15 mouse cellular contexts compared by ENCODE assay signal in the genomic region with DNA sequence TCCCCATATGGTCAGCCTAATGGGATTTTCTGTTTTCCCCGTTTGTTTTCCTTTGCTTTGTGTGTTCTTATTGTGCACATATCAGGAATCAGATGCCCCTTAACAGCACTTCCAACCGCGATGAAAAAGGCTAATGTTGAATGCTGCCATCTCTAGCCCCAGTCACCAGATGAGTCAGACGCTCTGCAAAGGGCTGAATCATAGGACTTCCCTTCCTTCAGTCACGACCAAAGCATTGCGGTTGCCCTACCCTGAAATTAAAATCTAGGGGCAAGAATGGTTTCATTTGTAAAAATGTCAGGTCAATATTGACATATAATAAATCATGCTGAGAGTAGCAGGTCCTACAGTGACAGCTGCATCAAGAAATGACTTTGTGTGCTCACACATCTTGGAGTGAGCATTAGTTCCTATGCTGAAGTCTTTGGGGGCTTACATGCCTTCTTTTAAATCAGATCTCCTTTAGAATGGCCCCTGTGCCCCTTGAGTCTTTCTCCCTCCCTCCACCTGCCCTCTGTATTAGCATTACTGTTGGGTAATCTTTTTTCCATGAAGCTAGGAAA.
DNase-seq lines count a peak whose midpoint lies in the region; ATAC-seq and TF ChIP-seq lines count a peak whose summit lies in the region.
"Had no signal": no experiment of that assay in that cellular context is flagged by ENCODE, and none has a peak within 500 bp of the region (broad histone marks: within the 10 kb centered on the region; RNA-seq: fewer than 3 reads in every experiment).

No protein-coding gene starts in this region.

- WGBS in intestine, embryonic 16.5 days, result 60% methylated on average over 6 of the region's 6 CpGs
- WGBS in stomach, postnatal 0 days, result 54% methylated on average over 6 of the region's 6 CpGs

- peaks cover 18% of the 10 kb centered on the region for H3K4me1 ChIP-seq in bone marrow macrophage, adult 2 months (ENCODE audit: control insufficient read depth, insufficient read depth, low read length)
- no peaks in the 10 kb centered on the region for H3K4me1 ChIP-seq in intestine, embryonic 16.5 days (ENCODE audit: control insufficient read depth, insufficient read depth, low read length)
- no peaks in the 10 kb centered on the region for H3K4me1 ChIP-seq in stomach, postnatal 0 days (replicated peaks; ENCODE audit: control insufficient read depth, insufficient read depth)
- H3K4me1 ChIP-seq: embryonic facial prominence, embryonic 13.5 days; hindbrain, embryonic 10.5 days; kidney, embryonic 15.5 days; midbrain, embryonic 12.5 days had no signal

- H3K4me2 ChIP-seq in intestine, embryonic 16.5 days (ENCODE audit: low read depth, low read length), result no peak overlapping the region
- no peak overlapping the region for H3K4me2 ChIP-seq in stomach, postnatal 0 days (replicated peaks; ENCODE audit: low read depth)
- H3K4me2 ChIP-seq: embryonic facial prominence, embryonic 13.5 days; kidney, embryonic 15.5 days; midbrain, embryonic 12.5 days had no signal

- DNase-seq in frontal cortex, postnatal 25 days (ENCODE audit: low spot score in 2 of 2), result no peak
- peak; percentile 49 for DNase-seq in stomach, postnatal 0 days (ENCODE audit: low spot score)
- no peak for DNase-seq in heart, postnatal 10 days
- DNase-seq in lung, postnatal 4 days, result no peak
- DNase-seq: cerebellum, adult 11-12 months; liver; liver, postnatal 0 days; lung, postnatal 14 days had no signal

- no peak for TF ChIP-seq POLR2A in bone marrow macrophage, adult 2 months (IDR thresholded peaks at IDR 0.05; ENCODE audit: borderline replicate concordance, low read depth, low read length)

- intact Hi-C loops in heart, postnatal 10 days (cut with DNase I), result loop anchor here (5.0 kb wide), 1 partner anchor 178 kb away; no protein-coding TSS in a partner anchor

- no peaks in the 10 kb centered on the region for H3K9me3 ChIP-seq in intestine, embryonic 16.5 days (ENCODE audit: control insufficient read depth, low read length)
- H3K9me3 ChIP-seq in stomach, postnatal 0 days (ENCODE audit: control insufficient read depth, low read length), result no peaks in the 10 kb centered on the region
- H3K9me3 ChIP-seq: embryonic facial prominence, embryonic 13.5 days; hindbrain, embryonic 10.5 days; kidney, embryonic 15.5 days; midbrain, embryonic 12.5 days had no signal

- no peak overlapping the region for H3K9ac ChIP-seq in intestine, embryonic 16.5 days (ENCODE audit: low read depth, low read length)
- H3K9ac ChIP-seq in stomach, postnatal 0 days (ENCODE audit: low read length), result no peak overlapping the region
- H3K9ac ChIP-seq: embryonic facial prominence, embryonic 13.5 days; kidney, embryonic 15.5 days; liver, postnatal 0 days; midbrain, embryonic 12.5 days had no signal

- H3K36me3 ChIP-seq in intestine, embryonic 16.5 days (ENCODE audit: control insufficient read depth, insufficient read depth, low read length), result no peaks in the 10 kb centered on the region
- H3K36me3 ChIP-seq in stomach, postnatal 0 days (ENCODE audit: control insufficient read depth, insufficient read depth, low read length), result no peaks in the 10 kb centered on the region
- H3K36me3 ChIP-seq: embryonic facial prominence, embryonic 13.5 days; hindbrain, embryonic 10.5 days; kidney, embryonic 15.5 days; midbrain, embryonic 12.5 days had no signal

- ATAC-seq in frontal cortex, adult (ENCODE audit: low TSS enrichment), result peak; percentile 59
- ATAC-seq in intestine, embryonic 16.5 days, result peak; percentile 53
- ATAC-seq in stomach, postnatal 0 days (ENCODE audit: low FRiP score, low TSS enrichment), result peak; percentile 96
- ATAC-seq: liver, postnatal 0 days had no signal

- no peaks in the 10 kb centered on the region for H3K27me3 ChIP-seq in intestine, embryonic 16.5 days (replicated peaks; ENCODE audit: control insufficient read depth, insufficient read depth, low read length)
- H3K27me3 ChIP-seq in stomach, postnatal 0 days (ENCODE audit: control insufficient read depth, insufficient read depth, low read length), result no peaks in the 10 kb centered on the region
- H3K27me3 ChIP-seq: embryonic facial prominence, embryonic 13.5 days; kidney, embryonic 15.5 days; midbrain, embryonic 12.5 days had no signal

- H3K27ac ChIP-seq in bone marrow macrophage, adult 2 months (ENCODE audit: insufficient read depth, low read depth, low read length), result 0 out of 2 replicates have a peak overlapping the region, but pooled peaks have one; percentile 4
- no peak overlapping the region for H3K27ac ChIP-seq in intestine, embryonic 16.5 days (ENCODE audit: low read length)
- H3K27ac ChIP-seq in stomach, postnatal 0 days (replicated peaks), result 0 out of 2 replicates have a peak overlapping the region, but pooled peaks have one; percentile 24
- H3K27ac ChIP-seq: embryonic facial prominence, embryonic 13.5 days; hindbrain, embryonic 10.5 days; kidney, embryonic 15.5 days; midbrain, embryonic 12.5 days had no signal

- no peak for TF ChIP-seq CTCF in bone marrow macrophage, adult 2 months (IDR thresholded peaks at IDR 0.05; ENCODE audit: low read depth, low read length)
- no peak for TF ChIP-seq CTCF in stomach, postnatal 0 days (IDR thresholded peaks at IDR 0.05; ENCODE audit: low read depth)

- H3K4me3 ChIP-seq in bone marrow macrophage, adult 2 months (ENCODE audit: insufficient read depth, low read length), result no peak overlapping the region
- H3K4me3 ChIP-seq in intestine, embryonic 16.5 days (ENCODE audit: low read length), result no peak overlapping the region
- H3K4me3 ChIP-seq in stomach, postnatal 0 days (ENCODE audit: low read depth, low read length), result no peak overlapping the region
- H3K4me3 ChIP-seq: embryonic facial prominence, embryonic 13.5 days; hindbrain, embryonic 10.5 days; kidney, embryonic 15.5 days; midbrain, embryonic 12.5 days had no signal

- TF ChIP-seq EP300 in stomach, postnatal 0 days (optimal IDR thresholded peaks at IDR 0.05), result no peak
